Mouse (Mus musculus) midbrain, embryonic 16.5 days (tissue): ENCODE measurements at regions not wholly inside any gene's neighbourhood (a gene's known extent, or its start where the extent isn't known, plus 50 kb on each side); places are given as distances from the start of the nearest gene placed in this dataset.

ENCODE experiments used
- ATAC-seq: fragments of 200-750 bp; cut with Nextera tagmentation; 2 replicates; pipeline ENCODE4 v1.8.0; 2017; ENCODE audit warnings: moderate TSS enrichment
- H3K27ac ChIP-seq: fragments of 300-500 bp; sonication (generic); 2 replicates; pipeline ENCODE4 v1.5.1; 2014; ENCODE audit warnings: mild to moderate bottlenecking, low read length, mixed read lengths
- H3K27me3 ChIP-seq: fragments of 300-500 bp; sonication (generic); 2 replicates; pipeline ENCODE4 v1.6.1; 2014; ENCODE audit warnings: low read depth, low read length, mixed read lengths; ENCODE audit not compliant: control insufficient read depth, insufficient read depth
- H3K36me3 ChIP-seq: fragments of 300-500 bp; sonication (generic); 2 replicates; pipeline ENCODE4 v1.6.1; 2014; ENCODE audit warnings: mild to moderate bottlenecking, low read length, moderate library complexity, mixed read lengths; ENCODE audit not compliant: control insufficient read depth, insufficient read depth
- H3K4me1 ChIP-seq: fragments of 300-500 bp; sonication (generic); 2 replicates; pipeline ENCODE4 v1.6.1; 2014; ENCODE audit warnings: mild to moderate bottlenecking, low read length, mixed read lengths; ENCODE audit not compliant: control insufficient read depth, insufficient read depth
- H3K4me2 ChIP-seq: fragments of 300-500 bp; sonication (generic); 2 replicates; pipeline ENCODE4 v1.6.1; 2014; ENCODE audit warnings: mild to moderate bottlenecking, low read length, mixed read lengths
- H3K4me3 ChIP-seq: fragments of 300-500 bp; sonication (generic); 2 replicates; pipeline ENCODE4 v1.5.1; 2014; ENCODE audit warnings: low read depth, mild to moderate bottlenecking, low read length, moderate library complexity, mixed read lengths
- H3K9ac ChIP-seq: fragments of 300-500 bp; sonication (generic); 2 replicates; pipeline ENCODE4 v1.6.1; 2014; ENCODE audit warnings: low read depth, low read length, mixed read lengths
- H3K9me3 ChIP-seq: fragments of 300-500 bp; sonication (generic); replicated peaks from 2 replicates; pipeline ENCODE4 v1.6.1; 2014; ENCODE audit warnings: mild to moderate bottlenecking, low read length, mixed read lengths; ENCODE audit not compliant: control insufficient read depth, poor library complexity, severe bottlenecking
- WGBS: fragments of 180-500 bp; shearing (Covaris S2); extraction: QIAGEN DNeasy Blood & Tissue Kit; methylation state at CpG from one replicate; pipeline ENCODE4 v1.1.7; 2014; 5-methylcytosine and 5-hydroxymethylcytosine counted together

- no peak for ATAC-seq
- H3K4me1 ChIP-seq, result no peaks in the 10 kb centered on the region
- H3K4me2 ChIP-seq, result no peak overlapping the region
- H3K27me3 ChIP-seq, result no peaks in the 10 kb centered on the region
- no peaks in the 10 kb centered on the region for H3K36me3 ChIP-seq
- H3K9me3 ChIP-seq, result no peaks in the 10 kb centered on the region
- WGBS, result 51% methylated on average over 4 of the region's 4 CpGs
- no peak overlapping the region for H3K4me3 ChIP-seq
- H3K27ac ChIP-seq, result no peak overlapping the region
- H3K9ac ChIP-seq, result no peak overlapping the region
These were observed 81.1 kb upstream of the Sema3d start for GRCm38 (mm10) chr5:12301833-12302808.

- H3K4me2 ChIP-seq, result no peak overlapping the region
- H3K4me3 ChIP-seq, result no peak overlapping the region
- no peak overlapping the region for H3K27ac ChIP-seq
- no peaks in the 10 kb centered on the region for H3K36me3 ChIP-seq
- H3K9me3 ChIP-seq, result no peaks in the 10 kb centered on the region
- no peak overlapping the region for H3K9ac ChIP-seq
- no peaks in the 10 kb centered on the region for H3K4me1 ChIP-seq
- no peaks in the 10 kb centered on the region for H3K27me3 ChIP-seq
- ATAC-seq, result no peak
These were observed 73.8 kb upstream of the Sema3d start for GRCm38 (mm10) chr5:12309408-12309807.

GRCm38 (mm10) chr5:12332648-12333305, 50.4 kb upstream of the Sema3d start:
- Histone ChIP-seq H3K36me3 (no peaks in the 10 kb centered on the region), H3K9ac (no peak overlapping the region), H3K9me3 (no peaks in the 10 kb centered on the region), H3K4me3 (no peak overlapping the region), H3K27me3 (no peaks in the 10 kb centered on the region), H3K4me2 (no peak overlapping the region), H3K27ac (no peak overlapping the region), H3K4me1 (no peaks in the 10 kb centered on the region)
- WGBS, result 75% methylated on average over 4 of the region's 4 CpGs
- no peak; the same call in 1 of the 2 replicates for ATAC-seq
